Mouse (Mus musculus) midbrain, embryonic 11.5 days (tissue): ENCODE measurements around the gene Fut1. TPM values are rescaled to one million over a fixed set of nuclear protein-coding genes. Genes with fewer than 3 reads are reported as not detected.

Source experiments
- ATAC-seq: fragments of 200-750 bp; cut with Nextera tagmentation; 2 replicates; pipeline ENCODE4 v1.8.0; 2017; ENCODE audit warnings: moderate TSS enrichment, moderate library complexity; ENCODE audit not compliant: low FRiP score
- DNase-seq: peaks from one replicate; pipeline ENCODE4 v3.0.0; 2015; ENCODE audit warnings: low spot score; ENCODE audit errors: missing footprints
- H3K27ac ChIP-seq: fragments of 300-500 bp; sonication (generic); 2 replicates; pipeline ENCODE4 v1.5.1; 2014; ENCODE audit warnings: low read depth, low read length
- H3K27me3 ChIP-seq: fragments of 300-500 bp; sonication (generic); 2 replicates; pipeline ENCODE4 v1.6.1; 2014; ENCODE audit warnings: mild to moderate bottlenecking, low read length, moderate library complexity, mixed read lengths; ENCODE audit not compliant: control insufficient read depth, insufficient read depth
- H3K36me3 ChIP-seq: fragments of 300-500 bp; sonication (generic); 2 replicates; pipeline ENCODE4 v1.6.1; 2014; ENCODE audit warnings: mild to moderate bottlenecking, low read length, moderate library complexity, mixed read lengths; ENCODE audit not compliant: control insufficient read depth, insufficient read depth
- H3K4me1 ChIP-seq: fragments of 300-500 bp; sonication (generic); 2 replicates; pipeline ENCODE4 v1.6.1; 2014; ENCODE audit warnings: low read length; ENCODE audit not compliant: control insufficient read depth, insufficient read depth
- H3K4me2 ChIP-seq: fragments of 300-500 bp; sonication (generic); 2 replicates; pipeline ENCODE4 v1.6.1; 2014; ENCODE audit warnings: mild to moderate bottlenecking, moderate library complexity
- H3K4me3 ChIP-seq: fragments of 300-500 bp; sonication (generic); 2 replicates; pipeline ENCODE4 v1.5.1; 2014; ENCODE audit warnings: low read depth, low read length
- H3K9ac ChIP-seq: fragments of 300-500 bp; sonication (generic); 2 replicates; pipeline ENCODE4 v1.6.1; 2014; ENCODE audit warnings: low read length
- H3K9me3 ChIP-seq: fragments of 300-500 bp; sonication (generic); 2 replicates; pipeline ENCODE4 v1.6.1; 2016; ENCODE audit warnings: low read length; ENCODE audit not compliant: control insufficient read depth
- WGBS: fragments of 180-500 bp; shearing (Covaris S2); extraction: QIAGEN DNeasy Blood & Tissue Kit; methylation state at CpG from one replicate; pipeline ENCODE4 v1.1.7; 2014; 5-methylcytosine and 5-hydroxymethylcytosine counted together
- polyA plus RNA-seq: library from polyadenylated mRNA; unstranded; fragments of >200 nt; fragmentation: Nextera tagmentation; extraction: Ambion mirVana; gene quantifications from 2 replicates; pipeline ENCODE4 v1.2.1, GENCODE M21; 2014

The Fut1 gene
- polyA plus RNA-seq, 1 experiment from 2014 or later, result not detected

- Histone ChIP-seq H3K9me3 (no peaks in the 10 kb centered on the region), H3K36me3 (no peaks in the 10 kb centered on the region), H3K27me3 (peaks cover 18% of the 10 kb centered on the region), H3K27ac (no peak overlapping the region), H3K4me1 (no peaks in the 10 kb centered on the region; the same call in none of the 2 replicates), H3K9ac (no peak overlapping the region), H3K4me3 (no peak overlapping the region), H3K4me2 (no peak overlapping the region)
- WGBS, result 81% methylated on average over 3 of the region's 3 CpGs
- no peak for DNase-seq
- no peak for ATAC-seq
These were observed 7.6 kb downstream of the Fut1 start for GRCm38 (mm10) chr7:45624718-45625117.

GRCm38 (mm10) chr7:45625481-45625880, 8.4 kb downstream of the Fut1 start:
- ATAC-seq (no peak), DNase-seq (no peak)
- H3K36me3 ChIP-seq, result no peaks in the 10 kb centered on the region
- H3K9me3 ChIP-seq, result no peaks in the 10 kb centered on the region
- H3K4me2 ChIP-seq, result no peak overlapping the region
- H3K4me3 ChIP-seq, result no peak overlapping the region
- WGBS, result 94% methylated on average over 8 of the region's 8 CpGs
- peaks cover 18% of the 10 kb centered on the region for H3K27me3 ChIP-seq
- H3K27ac ChIP-seq, result no peak overlapping the region
- no peak overlapping the region for H3K9ac ChIP-seq
- H3K4me1 ChIP-seq, result no peaks in the 10 kb centered on the region; the same call in none of the 2 replicates

GRCm38 (mm10) chr7:45626571-45627076, 9.5 kb downstream of the Fut1 start:
- no peak for ATAC-seq
- 93% methylated on average over 7 of the region's 7 CpGs for WGBS
- no peak overlapping the region for H3K4me3 ChIP-seq
- no peaks in the 10 kb centered on the region for H3K36me3 ChIP-seq
- no peak overlapping the region for H3K4me2 ChIP-seq
- H3K9me3 ChIP-seq, result no peaks in the 10 kb centered on the region
- no peak overlapping the region for H3K27ac ChIP-seq
- H3K4me1 ChIP-seq, result no peaks in the 10 kb centered on the region; the same call in none of the 2 replicates
- peaks cover 18% of the 10 kb centered on the region for H3K27me3 ChIP-seq
- DNase-seq, result no peak
- H3K9ac ChIP-seq, result no peak overlapping the region

- Histone ChIP-seq H3K4me2 (peak within 1 kb of the TSS; percentile 88), H3K4me1 (no peaks in the 10 kb centered on the region; the same call in none of the 2 replicates), H3K27me3 (peaks cover 21% of the 10 kb centered on the region), H3K4me3 (peak within 1 kb of the TSS; percentile 48), H3K27ac (no peak within 1 kb of the TSS), H3K9ac (peak within 1 kb of the TSS; percentile 65), H3K36me3 (no peaks in the 10 kb centered on the region), H3K9me3 (no peaks in the 10 kb centered on the region)
- DNase-seq, result no peak
- 83% methylated on average over 9 of the region's 9 CpGs for WGBS
- ATAC-seq, result no peak
These were observed 10.2 kb downstream of the Fut1 start, which contains the start of gene Rasip1 for GRCm38 (mm10) chr7:45627261-45627660. Rasip1 (plus strand) TSS chr7:45627488.

GRCm38 (mm10) chr7:45628364-45629294, 11.5 kb downstream of the Fut1 start:
- H3K27ac ChIP-seq, result no peak overlapping the region
- ATAC-seq (peak; percentile 82), DNase-seq (peak; percentile 99)
- 1% methylated on average over 102 of the region's 105 CpGs for WGBS
- no peaks in the 10 kb centered on the region for H3K9me3 ChIP-seq
- H3K9ac ChIP-seq, result peak overlapping the region; percentile 65
- H3K4me3 ChIP-seq, result peak overlapping the region; percentile 48
- H3K4me2 ChIP-seq, result peak overlapping the region; percentile 88
- H3K27me3 ChIP-seq, result peaks cover 25% of the 10 kb centered on the region
- no peaks in the 10 kb centered on the region; the same call in none of the 2 replicates for H3K4me1 ChIP-seq
- H3K36me3 ChIP-seq, result no peaks in the 10 kb centered on the region

- Histone ChIP-seq H3K27ac (no peak overlapping the region), H3K9ac (no peak overlapping the region), H3K9me3 (no peaks in the 10 kb centered on the region), H3K27me3 (peaks cover 25% of the 10 kb centered on the region), H3K4me3 (no peak overlapping the region), H3K36me3 (no peaks in the 10 kb centered on the region), H3K4me1 (no peaks in the 10 kb centered on the region; the same call in none of the 2 replicates), H3K4me2 (no peak overlapping the region)
- no peak for ATAC-seq
- WGBS, result 73% methylated on average over 23 of the region's 23 CpGs
- peak; percentile 88 for DNase-seq
These were observed 13.2 kb downstream of the Fut1 start for GRCm38 (mm10) chr7:45630064-45630907.

DNA sequence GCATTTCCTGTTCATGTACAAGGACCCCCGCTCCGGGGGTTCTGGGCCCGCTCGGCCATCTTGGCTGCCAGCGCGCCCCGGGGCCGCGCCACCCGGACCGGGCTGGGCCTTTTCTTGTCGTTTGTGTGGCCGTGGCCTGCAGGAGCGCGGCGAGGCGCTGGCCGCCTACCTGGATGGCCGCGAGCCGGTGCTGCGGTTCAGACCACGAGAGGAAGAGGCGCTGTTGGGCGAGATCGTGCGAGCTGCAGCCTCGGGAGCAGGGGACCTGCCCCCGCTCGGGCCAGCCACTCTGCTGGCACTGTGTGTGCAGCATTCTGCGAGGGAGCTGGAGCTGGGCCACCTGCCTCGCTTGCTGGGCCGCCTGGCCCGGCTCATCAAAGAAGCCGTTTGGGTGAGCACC, 15.4 kb downstream of the Fut1 start:
- peak overlapping the region; percentile 36 for H3K4me2 ChIP-seq
- DNase-seq (peak; percentile 84), ATAC-seq (peak; percentile 26; the same call in 1 of the 2 replicates)
- peaks cover 19% of the 10 kb centered on the region for H3K27me3 ChIP-seq
- no peaks in the 10 kb centered on the region; the same call in none of the 2 replicates for H3K4me1 ChIP-seq
- peak overlapping the region; percentile 43 for H3K9ac ChIP-seq
- H3K9me3 ChIP-seq, result no peaks in the 10 kb centered on the region
- WGBS, result 12% methylated on average over 35 of the region's 35 CpGs
- no peaks in the 10 kb centered on the region for H3K36me3 ChIP-seq
- no peak overlapping the region for H3K27ac ChIP-seq
- H3K4me3 ChIP-seq, result peak overlapping the region; percentile 17; the same call in 1 of the 2 replicates

DNA sequence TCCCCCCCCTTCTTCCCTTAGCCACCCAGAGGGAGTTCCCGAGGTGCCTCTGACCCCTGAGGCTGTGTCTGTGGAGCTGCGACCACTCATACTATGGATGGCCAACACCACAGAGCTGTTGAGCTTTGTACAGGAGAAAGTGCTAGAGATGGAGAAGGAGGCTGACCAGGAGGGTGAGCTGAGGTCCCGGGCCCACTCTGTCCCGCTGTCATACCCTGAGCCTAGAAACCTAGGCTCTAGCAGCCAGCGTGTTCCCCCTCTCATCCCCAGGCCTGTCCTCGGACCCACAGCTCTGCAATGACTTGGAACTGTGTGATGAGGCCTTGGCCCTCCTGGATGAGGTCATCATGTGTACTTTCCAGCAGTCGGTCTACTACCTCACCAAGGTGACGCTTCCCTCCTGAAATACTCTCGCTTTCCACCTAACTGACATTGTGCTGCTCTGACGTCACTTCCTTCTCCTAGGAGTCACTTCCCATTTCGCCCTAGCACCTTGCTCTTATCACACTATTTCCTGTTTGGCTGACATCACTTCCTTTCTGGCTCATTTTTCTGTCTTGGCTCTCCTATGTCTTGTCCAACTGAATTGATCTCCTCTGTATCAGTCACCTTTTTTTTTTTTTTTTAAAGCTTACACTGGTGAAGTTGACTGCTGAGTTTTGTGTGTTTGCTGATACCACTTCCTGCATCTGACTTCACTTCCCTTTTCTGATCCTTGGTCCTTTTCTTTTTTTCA, 18.0 kb downstream of the Fut1 start:
- H3K27me3 ChIP-seq, result peaks cover 7% of the 10 kb centered on the region
- peaks cover 6% of the 10 kb centered on the region; the same call in 1 of the 2 replicates for H3K4me1 ChIP-seq
- no peaks in the 10 kb centered on the region for H3K9me3 ChIP-seq
- H3K9ac ChIP-seq, result no peak overlapping the region
- H3K4me2 ChIP-seq, result no peak overlapping the region
- WGBS, result 88% methylated on average over 11 of the region's 11 CpGs
- H3K27ac ChIP-seq, result no peak overlapping the region
- no peak for ATAC-seq
- no peak for DNase-seq
- H3K36me3 ChIP-seq, result no peaks in the 10 kb centered on the region
- no peak overlapping the region for H3K4me3 ChIP-seq
